Mouse (Mus musculus): ENCODE measurements around the gene Cbr2. TPM values are rescaled to one million over a fixed set of nuclear protein-coding genes. Genes with fewer than 3 reads are reported as not detected.
"Not testable (repeated sequence)": the region's sequence is repeated elsewhere in the genome, so short reads cannot be mapped to it uniquely, and the experiment has no call there.

Cbr2 gene
- polyA plus RNA-seq, 1 experiment from 2014 or later = 0.32 TPM

- not testable (repeated sequence) for H3K9ac ChIP-seq (ENCODE audit: low read depth, low read length); DNase-seq (ENCODE audit: low spot score); H3K36me3 ChIP-seq (ENCODE audit: control insufficient read depth, insufficient read depth, low read length); H3K9me3 ChIP-seq (ENCODE audit: control insufficient read depth, low read length); ATAC-seq (replicated peaks; ENCODE audit: low FRiP score); H3K4me2 ChIP-seq; H3K4me1 ChIP-seq (replicated peaks; ENCODE audit: control insufficient read depth, insufficient read depth, low read length); H3K4me3 ChIP-seq (ENCODE audit: low read depth, low read length); H3K27ac ChIP-seq (ENCODE audit: low read depth, low read length)
- 38% methylated on average over 3 of the region's 7 CpGs for WGBS
- H3K27me3 ChIP-seq (replicated peaks; ENCODE audit: control insufficient read depth, insufficient read depth, low read length) = peaks cover 12% of the 10 kb centered on the region
These were observed 35.1 kb upstream of the Cbr2 start for GRCm38 (mm10) chr11:120767023-120767422.

GRCm38 (mm10) chr11:120763121-120763999 is 31.4 kb upstream of the Cbr2 start:
- not testable (repeated sequence) for ATAC-seq (replicated peaks; ENCODE audit: low FRiP score)
- 0% methylated on average over 3 of the region's 23 CpGs for WGBS

GRCm38 (mm10) chr11:120762672-120763041 is 30.7 kb upstream of the Cbr2 start, which contains the start of gene Hmga1b:
Gene Hmga1b, plus strand, starts transcription at chr11:120762794.
- H3K9me3 ChIP-seq (ENCODE audit: control insufficient read depth, low read length) = peaks cover 12% of the 10 kb centered on the region; the same call in 1 of the 2 replicates
- H3K4me1 ChIP-seq (replicated peaks; ENCODE audit: control insufficient read depth, insufficient read depth, low read length); DNase-seq (ENCODE audit: low spot score); H3K4me2 ChIP-seq; ATAC-seq (replicated peaks; ENCODE audit: low FRiP score); H3K27ac ChIP-seq (ENCODE audit: low read depth, low read length); H3K36me3 ChIP-seq (ENCODE audit: control insufficient read depth, insufficient read depth, low read length); H3K4me3 ChIP-seq (ENCODE audit: low read depth, low read length); H3K9ac ChIP-seq (ENCODE audit: low read depth, low read length): not testable (repeated sequence)
- peaks cover 18% of the 10 kb centered on the region for H3K27me3 ChIP-seq (replicated peaks; ENCODE audit: control insufficient read depth, insufficient read depth, low read length)
- 20% methylated on average over 14 of the region's 14 CpGs for WGBS

More at GRCm38 (mm10) chr11:120763121-120763999, 31.4 kb upstream of the Cbr2 start:
- H3K36me3 ChIP-seq (ENCODE audit: control insufficient read depth, insufficient read depth, low read length); H3K4me3 ChIP-seq (ENCODE audit: low read depth, low read length); H3K9me3 ChIP-seq (ENCODE audit: control insufficient read depth, low read length); H3K4me2 ChIP-seq; H3K9ac ChIP-seq (ENCODE audit: low read depth, low read length); H3K4me1 ChIP-seq (replicated peaks; ENCODE audit: control insufficient read depth, insufficient read depth, low read length); DNase-seq (ENCODE audit: low spot score); H3K27ac ChIP-seq (ENCODE audit: low read depth, low read length): not testable (repeated sequence)
- H3K27me3 ChIP-seq (replicated peaks; ENCODE audit: control insufficient read depth, insufficient read depth, low read length) = peaks cover 18% of the 10 kb centered on the region

GRCm38 (mm10) chr11:120761811-120762671 is 30.1 kb upstream of the Cbr2 start:
- Histone ChIP-seq H3K27ac (ENCODE audit: low read depth, low read length) (no peak overlapping the region), H3K4me2 (no peak overlapping the region), H3K9me3 (ENCODE audit: control insufficient read depth, low read length) (peaks cover 12% of the 10 kb centered on the region; the same call in 1 of the 2 replicates), H3K9ac (ENCODE audit: low read depth, low read length) (no peak overlapping the region), H3K36me3 (ENCODE audit: control insufficient read depth, insufficient read depth, low read length) (no peaks in the 10 kb centered on the region), H3K4me1 (replicated peaks; ENCODE audit: control insufficient read depth, insufficient read depth, low read length) (no peaks in the 10 kb centered on the region), H3K4me3 (ENCODE audit: low read depth, low read length) (no peak overlapping the region), H3K27me3 (replicated peaks; ENCODE audit: control insufficient read depth, insufficient read depth, low read length) (peaks cover 18% of the 10 kb centered on the region)
- WGBS = 64% methylated on average over 14 of the region's 14 CpGs
- ATAC-seq (replicated peaks; ENCODE audit: low FRiP score) = no peak
- no peak for DNase-seq (ENCODE audit: low spot score)

GRCm38 (mm10) chr11:120760236-120760635 is 28.3 kb upstream of the Cbr2 start:
- no peak overlapping the region for H3K9ac ChIP-seq (ENCODE audit: low read depth, low read length)
- no peak overlapping the region for H3K4me2 ChIP-seq
- DNase-seq (ENCODE audit: low spot score) (no peak), ATAC-seq (replicated peaks; ENCODE audit: low FRiP score) (no peak)
- WGBS = 86% methylated on average over 9 of the region's 9 CpGs
- H3K4me3 ChIP-seq (ENCODE audit: low read depth, low read length) = no peak overlapping the region
- H3K4me1 ChIP-seq (replicated peaks; ENCODE audit: control insufficient read depth, insufficient read depth, low read length) = no peaks in the 10 kb centered on the region
- H3K9me3 ChIP-seq (ENCODE audit: control insufficient read depth, low read length) = peaks cover 12% of the 10 kb centered on the region; the same call in 1 of the 2 replicates
- H3K27ac ChIP-seq (ENCODE audit: low read depth, low read length) = no peak overlapping the region
- H3K36me3 ChIP-seq (ENCODE audit: control insufficient read depth, insufficient read depth, low read length) = no peaks in the 10 kb centered on the region
- peaks cover 14% of the 10 kb centered on the region for H3K27me3 ChIP-seq (replicated peaks; ENCODE audit: control insufficient read depth, insufficient read depth, low read length)

- DNase-seq (ENCODE audit: low spot score) = no peak
- no peak overlapping the region for H3K9ac ChIP-seq (ENCODE audit: low read depth, low read length)
- no peaks in the 10 kb centered on the region for H3K36me3 ChIP-seq (ENCODE audit: control insufficient read depth, insufficient read depth, low read length)
- H3K27me3 ChIP-seq (replicated peaks; ENCODE audit: control insufficient read depth, insufficient read depth, low read length) = peaks cover 4% of the 10 kb centered on the region; the same call in 1 of the 2 replicates
- H3K9me3 ChIP-seq (ENCODE audit: control insufficient read depth, low read length) = no peaks in the 10 kb centered on the region
- H3K27ac ChIP-seq (ENCODE audit: low read depth, low read length) = no peak overlapping the region
- H3K4me3 ChIP-seq (ENCODE audit: low read depth, low read length) = no peak overlapping the region
- H3K4me1 ChIP-seq (replicated peaks; ENCODE audit: control insufficient read depth, insufficient read depth, low read length) = no peaks in the 10 kb centered on the region
- no peak overlapping the region for H3K4me2 ChIP-seq
- no peak for ATAC-seq (replicated peaks; ENCODE audit: low FRiP score)
- WGBS = 63% methylated on average over 4 of the region's 4 CpGs
These were observed 19.7 kb upstream of the Cbr2 start for GRCm38 (mm10) chr11:120751606-120752005.

GRCm38 (mm10) chr11:120749430-120749829 is 17.5 kb upstream of the Cbr2 start:
- H3K4me2 ChIP-seq = no peak overlapping the region
- DNase-seq (ENCODE audit: low spot score) (no peak), ATAC-seq (replicated peaks; ENCODE audit: low FRiP score) (no peak)
- H3K27ac ChIP-seq (ENCODE audit: low read depth, low read length) = no peak overlapping the region
- no peaks in the 10 kb centered on the region for H3K36me3 ChIP-seq (ENCODE audit: control insufficient read depth, insufficient read depth, low read length)
- WGBS = 52% methylated on average over 8 of the region's 8 CpGs
- H3K9ac ChIP-seq (ENCODE audit: low read depth, low read length) = no peak overlapping the region
- H3K9me3 ChIP-seq (ENCODE audit: control insufficient read depth, low read length) = no peaks in the 10 kb centered on the region
- H3K27me3 ChIP-seq (replicated peaks; ENCODE audit: control insufficient read depth, insufficient read depth, low read length) = peaks cover 4% of the 10 kb centered on the region; the same call in 1 of the 2 replicates
- no peak overlapping the region for H3K4me3 ChIP-seq (ENCODE audit: low read depth, low read length)
- no peaks in the 10 kb centered on the region for H3K4me1 ChIP-seq (replicated peaks; ENCODE audit: control insufficient read depth, insufficient read depth, low read length)

- WGBS = 63% methylated on average over 4 of the region's 4 CpGs
- Histone ChIP-seq H3K4me3 (ENCODE audit: low read depth, low read length) (no peak overlapping the region), H3K9me3 (ENCODE audit: control insufficient read depth, low read length) (no peaks in the 10 kb centered on the region), H3K4me1 (replicated peaks; ENCODE audit: control insufficient read depth, insufficient read depth, low read length) (no peaks in the 10 kb centered on the region), H3K9ac (ENCODE audit: low read depth, low read length) (no peak overlapping the region), H3K4me2 (no peak overlapping the region), H3K27me3 (replicated peaks; ENCODE audit: control insufficient read depth, insufficient read depth, low read length) (peaks cover 4% of the 10 kb centered on the region; the same call in 1 of the 2 replicates), H3K36me3 (ENCODE audit: control insufficient read depth, insufficient read depth, low read length) (no peaks in the 10 kb centered on the region), H3K27ac (ENCODE audit: low read depth, low read length) (no peak overlapping the region)
- DNase-seq (ENCODE audit: low spot score) (no peak), ATAC-seq (replicated peaks; ENCODE audit: low FRiP score) (no peak)
These were observed 16.1 kb upstream of the Cbr2 start for GRCm38 (mm10) chr11:120747974-120748373.

Measured in liver, embryonic 11.5 days (tissue).